Mouse (Mus musculus): Measurements from ENCODE around the gene Plpp4.

DNA sequence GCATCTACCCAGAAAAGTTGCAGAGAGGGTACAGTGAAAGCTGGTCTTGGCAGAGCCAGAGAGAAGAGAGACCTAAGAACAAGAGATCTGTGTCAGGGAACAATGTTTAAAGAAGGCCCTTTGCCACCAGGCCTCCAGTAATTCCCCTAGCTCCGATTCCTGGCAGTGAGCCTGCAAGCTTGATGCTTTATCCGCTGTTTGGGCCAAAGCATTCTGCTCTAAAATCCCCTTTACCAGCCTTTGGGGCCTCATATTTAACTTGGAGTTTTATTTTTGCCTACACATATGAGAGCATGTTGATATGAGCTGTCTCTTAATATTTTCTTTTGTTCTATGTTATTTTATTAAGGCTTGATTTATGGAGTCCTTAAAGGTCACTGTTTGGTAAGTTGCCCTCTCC is 57.1 kb downstream of the Plpp4 start:
- TF ChIP-seq POLR2A (IDR thresholded peaks at IDR 0.05; ENCODE audit: borderline replicate concordance, low read depth, low read length) (no peak), CTCF (IDR thresholded peaks at IDR 0.05; ENCODE audit: low read depth, low read length) (no peak)
